Mouse (Mus musculus): Measurements from ENCODE around the gene Tbc1d30.

The Tbc1d30 gene

DNA sequence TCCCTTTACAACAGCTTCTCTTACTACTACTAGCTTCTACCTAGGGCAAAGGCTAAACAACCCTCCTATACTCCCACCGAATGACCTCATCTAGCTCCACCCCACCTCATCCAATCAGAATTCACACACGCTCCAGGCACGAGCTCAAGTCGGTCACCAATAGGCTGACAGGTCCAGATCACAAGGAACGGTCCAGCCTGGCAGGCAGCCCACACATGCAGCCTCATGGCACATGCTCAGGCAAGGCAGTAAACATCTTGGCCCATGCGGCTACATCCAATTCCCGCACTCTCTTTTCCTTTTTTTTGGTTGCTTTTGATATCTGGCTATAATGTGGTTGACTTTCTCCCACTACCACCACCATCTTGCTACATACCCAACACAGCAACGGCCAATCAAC, 88.9 kb downstream of the Tbc1d30 start:
- DNase-seq = no peak

DNA sequence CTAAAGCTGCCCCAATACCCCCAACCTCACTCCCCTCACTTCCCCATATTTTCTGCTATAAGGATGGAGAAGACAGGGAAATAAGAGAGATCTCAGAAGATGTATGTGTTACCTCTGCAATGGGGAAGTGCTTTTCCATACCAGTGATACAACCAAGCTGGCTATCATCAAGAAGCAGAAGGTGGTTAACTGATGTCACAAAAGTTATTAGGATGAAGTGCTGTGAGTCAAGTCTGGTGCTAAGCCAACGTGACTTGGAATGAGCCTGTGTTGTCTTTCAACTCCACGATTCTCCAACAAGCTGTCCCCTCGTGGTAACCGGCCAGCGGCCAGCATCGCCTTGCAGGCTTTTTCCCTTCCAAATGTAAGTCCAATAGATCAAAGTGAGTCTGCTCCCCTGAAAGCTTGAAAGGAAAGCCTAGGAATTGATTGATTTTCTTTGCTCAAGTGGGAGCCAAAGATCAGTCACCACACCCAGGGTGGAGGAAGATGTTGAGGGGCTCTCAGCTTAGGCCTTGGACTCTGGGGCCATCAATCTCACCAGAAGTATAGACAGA, 90.0 kb downstream of the Tbc1d30 start:
- DNase-seq = no peak

DNA sequence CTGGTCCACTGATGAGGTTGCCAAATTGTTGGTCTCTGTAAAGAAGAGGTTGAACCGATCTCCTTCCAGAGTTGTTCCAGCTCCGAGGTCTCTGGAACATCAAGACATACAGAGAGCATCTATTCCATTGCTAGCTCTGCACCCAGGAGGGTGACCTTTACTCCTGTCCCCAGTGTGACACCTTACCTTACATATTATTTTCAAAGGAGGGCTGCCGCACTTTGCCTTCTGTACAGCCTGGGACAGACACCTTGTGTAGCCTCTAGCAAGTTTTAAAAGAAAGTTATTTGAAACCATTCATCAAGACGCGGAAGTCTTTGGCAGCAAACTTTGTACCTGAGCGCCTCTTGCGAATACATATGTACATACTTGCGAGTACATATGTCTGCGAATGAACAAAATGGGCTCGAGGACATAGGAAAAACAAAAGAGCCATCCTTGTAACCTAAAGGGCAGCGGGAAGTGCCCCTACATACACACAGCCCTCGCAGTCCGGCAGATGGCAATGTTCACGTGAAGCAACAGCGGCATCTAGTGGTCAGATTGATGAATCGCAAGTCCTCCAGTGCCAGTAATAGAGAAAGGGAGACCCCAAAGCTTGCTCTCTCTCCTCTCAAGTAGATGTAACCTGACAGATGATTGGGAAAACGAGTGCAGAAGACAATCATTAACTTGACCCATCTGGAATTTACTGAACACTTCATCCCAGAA, 94.8 kb downstream of the Tbc1d30 start:
- DNase-seq = peak; percentile 62

DNA sequence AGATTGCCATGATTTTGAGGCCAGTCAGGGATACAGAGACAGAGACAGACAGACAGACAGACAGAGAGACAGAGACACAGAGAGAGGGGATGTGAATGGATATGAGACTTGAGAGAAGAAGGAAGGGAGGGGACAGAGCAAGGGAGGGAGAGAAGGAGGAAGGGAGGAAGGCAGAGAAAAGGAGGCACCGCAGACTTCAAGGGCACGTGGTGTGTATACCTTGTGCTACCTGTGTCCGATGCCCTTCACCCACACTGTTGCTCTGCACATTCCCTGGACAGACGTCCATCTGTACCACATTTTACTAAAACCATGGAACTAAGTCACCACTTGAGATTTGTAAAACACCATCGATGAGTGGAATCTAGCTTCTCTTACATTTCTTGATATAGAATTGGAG, 95.6 kb downstream of the Tbc1d30 start:
- DNase-seq = no peak

DNA sequence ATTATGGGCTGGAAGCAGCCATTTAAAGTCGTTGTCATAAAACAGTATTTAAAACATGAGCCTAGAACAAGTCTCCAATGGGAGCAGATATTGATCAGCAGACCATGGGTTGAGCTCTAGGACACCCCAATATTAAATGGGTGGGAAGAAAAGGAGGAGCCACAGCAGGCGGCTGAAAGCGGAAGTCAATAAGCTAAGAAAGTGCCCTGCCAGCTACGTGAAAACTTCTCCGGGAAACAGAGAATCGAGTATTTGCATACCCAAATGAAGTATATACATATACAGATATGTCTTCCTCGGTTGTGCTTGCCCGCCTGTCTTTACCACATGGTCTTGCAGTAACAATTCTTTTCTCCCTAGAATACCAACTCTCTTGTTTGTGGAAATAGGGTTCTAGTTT, 96.7 kb downstream of the Tbc1d30 start:
- no peak for DNase-seq

DNA sequence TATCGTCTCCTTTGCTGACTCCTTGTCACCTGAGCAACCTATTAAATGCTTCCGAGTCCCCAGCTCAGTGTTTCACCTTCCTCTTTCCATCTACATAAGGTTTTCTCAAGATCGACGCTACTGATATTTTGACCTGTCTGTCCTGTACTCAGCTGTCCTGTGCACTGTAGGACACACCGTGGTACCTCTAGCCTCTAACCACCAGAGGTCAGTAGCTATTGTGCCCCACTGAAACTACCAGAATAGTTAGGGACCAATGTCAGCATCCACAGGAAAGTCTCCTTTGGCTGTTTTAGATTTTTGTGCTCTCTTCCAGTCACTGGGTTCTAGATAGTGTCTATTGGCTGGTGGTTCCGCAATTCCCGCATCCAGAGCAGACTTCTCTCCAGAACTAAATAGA, 98.3 kb downstream of the Tbc1d30 start:
- DNase-seq = no peak

DNA sequence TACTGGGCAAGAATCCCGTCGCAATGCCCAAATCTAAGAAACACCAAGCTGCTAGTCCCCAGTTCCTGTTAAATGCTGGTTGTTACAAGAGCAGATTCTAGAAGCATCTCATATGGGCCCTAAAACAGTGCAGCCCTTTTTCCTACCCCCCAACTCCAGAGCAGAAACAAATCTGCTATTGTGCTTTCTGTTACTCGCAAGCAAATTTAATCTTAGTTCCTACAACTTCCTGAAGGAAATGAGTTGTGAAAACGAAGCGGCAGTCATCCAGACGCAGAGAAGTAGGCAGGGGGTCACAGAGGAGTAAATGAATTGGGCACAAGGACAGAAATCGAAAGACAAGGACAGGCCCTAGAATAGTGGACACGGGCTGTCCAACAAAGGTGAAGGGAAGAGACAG, 99.9 kb downstream of the Tbc1d30 start:
- no peak for DNase-seq

DNA sequence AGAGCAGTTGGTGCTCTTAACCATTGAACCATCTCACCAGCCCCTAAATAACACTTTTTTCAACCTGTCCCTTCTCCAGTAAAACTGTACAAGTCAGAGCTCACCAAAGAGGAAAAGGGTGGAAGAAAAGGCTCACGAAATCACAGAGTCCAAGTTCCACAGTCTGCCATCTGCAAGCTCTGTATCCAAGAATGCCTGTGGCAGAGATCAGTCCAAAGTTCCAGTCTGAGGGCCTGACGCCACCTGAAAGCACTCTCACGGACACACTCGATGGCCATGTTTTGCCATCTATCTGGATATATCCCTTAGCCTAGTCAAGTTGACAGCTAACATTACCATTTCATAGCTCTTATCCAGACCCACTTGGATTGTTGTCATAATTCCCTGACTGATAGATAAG, 101.3 kb downstream of the Tbc1d30 start:
- DNase-seq = peak; percentile 17

DNA sequence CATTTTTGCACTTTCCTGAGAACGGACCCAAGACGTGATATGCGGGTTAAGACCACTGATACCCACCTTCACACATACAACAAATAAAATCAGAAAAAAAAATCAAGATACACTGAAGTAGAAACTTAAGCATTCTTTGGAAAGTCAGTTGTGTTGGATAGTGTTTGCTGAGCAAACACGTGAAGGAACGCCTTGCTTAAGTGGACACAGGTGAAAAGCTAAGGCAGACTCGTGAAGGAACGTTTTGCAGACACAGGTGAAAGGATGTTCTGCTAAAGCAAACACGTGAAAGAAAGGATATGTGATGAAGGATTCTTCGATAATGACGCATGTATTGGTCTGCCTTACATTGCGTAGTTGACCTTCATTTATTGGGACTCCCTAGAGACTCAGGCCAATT, 103.5 kb downstream of the Tbc1d30 start:
- no peak for DNase-seq

DNA sequence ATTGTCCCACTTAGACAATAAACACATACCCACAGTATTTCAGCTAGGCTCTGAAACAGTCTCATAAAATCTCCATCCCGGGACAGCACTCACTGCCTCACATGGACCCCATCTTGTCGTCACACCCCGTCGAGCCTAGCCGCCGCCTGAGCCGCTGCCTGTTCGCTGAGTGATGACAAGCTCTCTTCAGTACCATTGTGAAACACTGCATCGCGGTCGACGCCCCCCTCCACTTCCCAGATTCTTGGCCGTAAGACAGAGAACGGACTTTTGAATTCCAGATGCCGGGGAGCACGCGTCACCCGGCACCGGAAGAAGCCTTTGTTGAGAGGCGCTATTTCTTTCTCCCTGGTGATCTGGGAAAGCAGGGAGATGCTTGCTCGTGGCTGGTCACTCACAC, 104.1 kb downstream of the Tbc1d30 start:
- DNase-seq = no peak

DNA sequence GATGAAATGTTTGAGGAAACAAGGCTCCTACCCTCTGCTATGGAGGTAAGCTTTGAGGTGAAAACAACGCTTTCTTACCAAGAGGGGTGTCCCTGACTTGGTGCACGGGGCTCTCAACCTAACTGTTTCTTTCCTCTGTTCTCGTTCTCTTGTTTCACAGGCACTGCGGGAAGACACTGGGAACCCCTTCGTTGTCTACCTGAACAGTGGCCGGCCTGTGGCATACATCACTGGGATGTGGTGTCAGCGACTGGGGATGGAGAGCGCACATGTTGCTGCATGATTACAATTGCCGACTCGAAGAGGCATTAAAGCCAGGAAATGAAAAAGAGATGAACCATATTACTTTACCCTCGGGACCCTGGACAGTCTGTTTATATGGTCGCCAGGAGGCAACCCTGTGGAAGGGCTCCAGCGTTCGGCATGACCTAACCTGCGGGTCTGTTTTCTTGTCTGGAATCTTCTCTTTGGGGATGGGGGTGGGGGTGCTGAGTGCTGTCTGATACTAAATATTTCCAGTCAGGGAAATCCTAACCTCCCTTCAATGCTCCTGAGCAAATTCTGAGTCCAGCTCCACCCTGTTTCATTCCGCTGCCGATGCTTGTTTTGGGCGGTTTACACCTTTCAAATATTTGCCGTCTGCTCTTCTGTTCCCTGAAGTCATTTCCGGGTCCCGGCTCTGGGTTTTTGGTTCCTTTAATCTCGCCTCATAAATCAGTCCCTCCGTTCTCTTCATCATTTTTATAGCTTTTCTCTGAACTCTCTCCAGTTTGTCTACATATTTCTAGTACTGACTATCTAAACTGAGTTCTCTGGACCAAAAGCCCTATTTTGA, 107.5 kb downstream of the Tbc1d30 start:
- DNase-seq = no peak

DNA sequence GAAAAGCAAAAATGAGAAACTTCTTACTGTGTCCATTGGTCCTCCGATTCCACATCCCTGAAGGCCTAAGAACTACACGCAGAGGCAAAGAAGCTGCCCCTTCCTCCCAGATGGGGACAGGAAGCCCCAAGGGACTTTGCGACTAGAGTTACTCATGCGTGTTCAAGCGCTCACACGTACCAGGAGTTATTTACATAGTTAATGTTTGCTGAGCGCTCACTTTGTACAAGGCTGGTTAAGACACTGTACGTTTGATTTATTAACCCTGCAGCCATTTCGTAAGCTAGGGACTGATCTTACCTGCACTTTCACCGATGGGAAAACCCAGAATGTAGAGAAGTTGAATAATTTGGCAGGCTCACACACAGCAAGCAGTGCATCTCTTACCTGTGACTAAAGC, 108.5 kb downstream of the Tbc1d30 start:
- DNase-seq = peak; percentile 10

DNA sequence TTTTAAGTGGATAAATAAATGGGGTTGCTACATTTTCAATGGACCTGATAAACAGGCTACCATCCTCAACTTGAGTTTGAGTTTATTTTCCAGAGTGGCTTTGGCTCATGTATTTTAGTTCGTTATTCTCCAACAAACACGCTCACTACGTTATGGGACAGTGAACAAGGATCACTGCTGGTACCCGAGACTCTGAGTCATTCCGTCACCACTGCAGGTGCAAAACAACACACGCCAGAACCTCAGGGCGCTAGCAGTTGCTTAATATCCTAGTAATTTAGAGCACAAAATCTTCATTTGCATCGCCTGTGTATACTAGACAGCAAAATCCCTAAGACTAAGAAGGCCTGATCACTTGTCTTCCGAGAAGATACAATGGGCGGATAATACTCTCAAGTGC, 112.0 kb downstream of the Tbc1d30 start:
- no peak for DNase-seq

DNA sequence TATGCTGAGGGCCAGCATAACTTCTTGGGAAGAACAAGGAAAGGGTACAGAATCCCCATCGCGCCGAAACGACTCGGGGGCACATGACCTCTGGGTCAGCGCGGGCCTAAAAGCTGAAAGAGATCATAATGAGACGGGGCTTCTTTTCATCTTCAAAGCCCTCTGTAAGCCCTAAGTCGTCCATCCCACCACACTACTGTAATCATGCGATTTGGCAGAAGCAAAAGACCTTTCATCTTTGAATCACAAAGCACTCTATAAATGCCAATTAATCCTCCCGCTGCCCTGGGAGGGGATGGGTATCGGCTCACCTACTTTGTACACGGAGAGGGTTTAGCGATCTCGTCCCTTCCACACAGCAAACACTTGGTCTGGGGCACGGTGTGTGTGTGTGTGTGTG, 112.5 kb downstream of the Tbc1d30 start:
- no peak for DNase-seq

DNA sequence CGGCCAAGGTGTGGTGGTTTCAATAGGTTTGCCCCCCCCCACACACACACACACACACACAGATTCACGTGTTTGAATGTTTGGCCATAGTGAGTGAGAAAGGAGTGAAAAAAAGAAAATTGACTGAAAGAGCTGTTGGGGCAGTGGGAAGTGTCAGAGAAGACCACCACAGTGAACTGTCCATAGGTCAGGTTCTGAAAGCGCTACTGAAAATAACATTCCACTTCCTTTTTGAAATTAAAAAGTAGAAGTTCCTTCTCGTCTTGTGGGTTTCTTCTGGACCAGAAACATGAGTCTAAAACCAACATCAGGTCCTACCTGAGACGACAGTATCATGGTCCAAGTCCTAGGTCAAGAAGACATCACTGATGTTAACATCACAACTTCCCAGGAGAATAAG, 113.7 kb downstream of the Tbc1d30 start:
- DNase-seq = no peak

DNA sequence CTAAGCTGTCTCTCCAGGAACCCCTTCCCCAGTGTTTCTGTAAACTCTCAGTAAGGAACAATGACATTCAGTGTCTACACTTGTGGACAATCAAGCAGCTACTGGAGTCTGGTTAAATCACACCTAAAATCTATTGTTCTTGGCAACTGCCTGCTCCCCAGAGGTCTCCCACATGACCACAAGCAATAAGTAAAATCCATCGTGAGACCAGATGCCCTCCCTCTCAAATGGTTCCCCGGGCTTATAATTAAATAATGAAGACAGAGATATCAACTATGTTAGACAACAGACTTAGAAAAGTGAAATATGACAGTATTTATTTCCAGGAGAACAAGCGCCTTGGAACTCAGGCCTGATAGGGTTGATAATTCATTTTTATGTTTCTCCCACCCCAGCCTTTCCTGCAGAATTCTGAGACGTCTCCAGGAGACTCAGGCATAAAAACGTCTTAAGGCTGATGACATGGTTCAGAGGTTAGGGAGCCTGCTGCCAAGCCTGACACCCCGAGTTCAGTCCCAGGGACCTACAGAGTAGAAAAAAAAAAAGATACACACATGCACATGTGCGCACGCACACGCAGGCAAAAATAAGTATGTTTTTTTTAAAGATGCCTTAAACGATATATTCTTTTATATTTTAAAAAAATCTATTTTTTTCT, 115.8 kb downstream of the Tbc1d30 start:
- no peak for DNase-seq

DNA sequence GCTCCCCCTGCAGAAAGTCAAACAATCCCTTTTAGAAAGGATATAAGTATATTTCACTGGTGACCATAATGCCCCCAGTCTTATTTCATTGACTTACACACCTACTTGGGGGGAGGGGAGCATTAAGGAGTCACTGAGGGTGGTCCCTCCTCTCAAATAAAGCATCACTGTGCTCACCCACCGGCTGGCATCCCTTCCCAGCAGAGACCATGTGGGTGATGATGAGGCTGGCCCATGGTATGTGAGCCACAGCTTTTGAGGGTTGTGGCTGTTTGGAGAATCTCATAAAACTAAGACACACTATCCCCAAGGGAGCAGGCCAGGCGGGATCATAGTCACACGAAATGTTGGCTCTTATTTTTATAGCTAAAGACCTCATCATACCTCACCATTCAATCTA, 116.6 kb downstream of the Tbc1d30 start:
- no peak for DNase-seq

DNA sequence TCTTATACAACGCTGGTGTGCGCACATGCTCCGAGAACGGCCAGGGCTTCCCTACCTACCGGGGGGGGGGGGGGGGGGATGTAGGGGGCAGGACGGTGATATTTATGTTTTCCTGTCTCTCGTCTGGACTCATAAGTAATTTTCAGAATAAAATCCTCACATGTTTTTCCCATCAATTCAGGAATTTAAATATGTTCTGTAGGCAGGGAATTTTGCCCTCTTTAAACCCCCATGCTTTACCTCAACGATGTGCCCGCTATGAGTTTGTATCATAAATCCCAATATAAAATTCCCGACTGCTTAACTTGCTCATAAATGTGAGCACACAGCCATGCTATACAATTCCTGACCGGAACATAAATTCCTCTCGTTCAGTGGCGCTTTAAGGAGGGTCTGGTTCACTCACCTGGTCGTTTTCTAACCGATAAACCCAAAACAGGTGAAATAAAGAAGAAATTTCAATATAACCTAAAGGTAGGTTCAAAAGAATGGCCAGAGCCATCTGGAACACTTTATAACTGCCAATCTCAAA, 122.6 kb downstream of the Tbc1d30 start:
- no peak for DNase-seq

DNA sequence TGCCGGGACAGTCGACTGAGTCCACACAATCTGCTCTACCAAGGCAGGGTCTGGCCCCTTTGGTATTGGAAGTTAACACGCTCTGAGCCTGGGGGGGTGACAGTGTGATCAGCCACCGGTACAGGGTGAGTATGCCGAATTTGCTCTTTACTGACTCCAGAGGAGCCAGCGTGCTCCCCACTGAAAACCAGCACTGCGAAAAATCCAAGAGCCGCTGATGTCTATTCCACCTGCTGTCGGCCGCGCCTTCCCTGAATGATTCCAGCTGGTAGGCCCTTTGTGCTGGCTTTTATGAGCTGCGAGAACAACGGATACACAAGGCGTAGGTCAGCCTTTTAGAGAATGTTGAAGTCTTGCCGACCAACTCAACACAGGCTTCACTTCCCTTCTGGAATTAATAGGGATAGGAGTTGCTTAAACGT, 123.1 kb downstream of the Tbc1d30 start:
- DNase-seq = no peak

DNA sequence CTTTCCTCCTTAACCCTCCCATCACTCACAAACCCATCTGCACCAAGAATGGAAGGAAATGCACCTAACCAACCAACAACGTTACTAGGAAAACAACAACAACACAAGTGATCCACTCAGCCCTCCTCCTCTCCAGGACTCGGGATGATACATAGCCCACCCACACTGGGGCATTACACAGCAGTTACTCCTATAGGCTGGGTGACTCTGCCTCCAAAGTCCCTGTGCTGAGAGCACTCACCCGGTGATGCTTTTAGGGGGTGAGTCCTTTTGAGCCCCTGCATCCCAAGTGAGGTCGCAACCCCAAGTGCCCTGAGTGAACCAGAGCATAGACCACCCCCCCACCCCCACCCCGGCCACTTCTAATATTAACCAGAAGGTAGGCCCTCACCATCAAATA, 123.7 kb downstream of the Tbc1d30 start:
- DNase-seq = no peak

DNA sequence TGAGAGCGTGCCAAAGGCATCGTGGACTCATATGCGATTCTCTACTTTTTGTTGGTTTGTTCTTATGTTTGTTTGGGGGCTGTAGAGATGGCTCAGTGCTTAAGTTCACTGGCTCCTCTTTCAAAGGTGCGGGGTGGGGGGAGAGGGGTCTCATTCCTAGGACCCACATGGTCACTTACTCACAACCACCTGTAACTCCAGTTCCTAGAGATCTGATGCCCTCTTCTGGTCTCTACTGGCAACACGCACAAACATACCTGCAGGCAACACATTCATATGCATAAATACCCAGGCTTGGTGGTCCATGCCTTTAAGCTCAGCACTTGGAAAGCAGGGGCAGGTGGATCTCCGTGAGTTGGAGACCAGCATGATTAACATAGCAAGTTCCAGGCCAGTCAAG, 125.4 kb downstream of the Tbc1d30 start:
- DNase-seq = no peak

DNA sequence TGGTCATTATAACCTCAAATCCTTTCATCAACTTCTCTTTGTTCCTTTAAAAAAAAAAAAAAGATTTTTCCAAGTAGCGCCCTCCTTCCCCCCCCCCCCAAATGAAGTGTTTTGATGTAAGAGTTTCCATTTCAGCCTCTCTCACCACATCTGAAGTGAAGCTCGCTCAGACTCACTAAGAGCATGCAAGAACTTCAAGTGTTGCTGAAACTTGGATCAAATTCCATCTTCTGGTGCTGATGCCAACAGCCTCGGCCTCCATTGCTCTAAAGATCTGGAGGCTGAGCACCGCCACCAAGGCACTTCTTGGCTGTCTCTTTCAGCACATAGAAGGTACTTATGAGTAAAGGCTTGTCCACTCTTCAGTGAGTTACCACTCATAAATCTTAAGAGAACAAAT, 128.2 kb downstream of the Tbc1d30 start:
- DNase-seq = no peak

DNA sequence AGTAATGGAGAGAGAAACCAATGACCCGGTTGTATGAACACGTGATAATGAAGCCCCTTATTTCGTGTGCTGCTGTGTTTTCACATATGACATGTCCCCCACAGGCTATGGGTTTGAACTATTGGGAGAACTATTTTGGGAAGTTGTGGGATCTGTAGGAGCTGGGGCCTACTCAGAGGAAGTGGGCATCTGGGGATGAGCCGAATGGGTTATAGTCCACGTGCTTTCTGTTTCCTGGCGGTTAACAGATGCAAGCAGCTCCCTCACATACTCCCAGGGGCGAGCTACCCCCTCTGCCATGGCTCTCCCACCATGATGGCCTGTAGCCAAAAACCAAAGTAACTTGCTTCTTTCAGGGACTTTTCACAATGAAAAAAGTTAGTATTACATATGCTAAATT, 132.5 kb downstream of the Tbc1d30 start:
- no peak for DNase-seq

DNA sequence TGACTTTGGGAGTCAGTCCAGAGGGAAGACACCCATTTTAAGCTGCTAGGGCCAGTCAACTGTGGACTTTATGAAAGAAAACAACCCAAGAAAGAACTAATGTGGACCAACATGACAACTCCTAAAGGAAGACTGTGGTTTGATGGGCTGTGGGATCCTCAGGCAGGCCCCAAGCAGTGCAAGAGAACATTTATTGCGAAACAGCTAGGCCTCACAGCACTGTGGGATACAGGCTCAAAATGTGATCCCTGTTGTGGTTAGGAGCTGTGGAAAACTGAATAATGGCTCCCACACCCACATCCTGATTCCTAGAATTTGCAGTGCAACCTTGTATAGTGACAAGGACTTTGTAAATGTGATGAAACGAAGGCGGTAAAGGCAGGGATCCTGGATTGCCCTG, 134.3 kb downstream of the Tbc1d30 start:
- DNase-seq = no peak
